Mouse (Mus musculus): ENCODE measurements around the gene Tfap2a.

DNA sequence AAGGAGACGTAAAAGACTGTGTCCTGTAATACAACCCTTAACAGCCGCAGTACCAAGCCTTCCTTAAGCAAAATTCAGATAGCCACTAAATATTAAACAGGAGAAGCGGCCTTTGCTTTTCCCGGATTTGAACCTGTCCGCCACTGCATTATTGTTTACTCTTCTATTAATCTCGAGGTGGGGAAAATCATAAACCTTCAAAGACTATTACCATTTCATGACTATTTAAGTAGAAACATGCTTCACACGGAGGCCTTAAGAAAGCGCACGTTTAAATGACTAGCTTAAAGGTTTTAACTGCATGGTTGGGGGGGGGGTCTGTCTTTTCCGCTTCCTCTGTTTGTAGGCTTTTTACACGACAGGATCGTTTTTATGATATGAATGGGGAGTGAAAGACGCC, 9.1 kb downstream of the Tfap2a start:
- no peak for TF ChIP-seq POLR2A (IDR thresholded peaks at IDR 0.05; ENCODE audit: control insufficient read depth in 1 of 2, insufficient read depth in 1 of 2, low read depth in 1 of 2, low read length in 2 of 2, poor library complexity in 1 of 2)
- no peak for TF ChIP-seq GATA1 (IDR thresholded peaks at IDR 0.05; ENCODE audit: low read depth, low read length)
- TF ChIP-seq ETS1 (IDR thresholded peaks at IDR 0.05; ENCODE audit: low read depth, low read length): no peak
